Mouse (Mus musculus): ENCODE results near the gene Slc29a2.

DNA sequence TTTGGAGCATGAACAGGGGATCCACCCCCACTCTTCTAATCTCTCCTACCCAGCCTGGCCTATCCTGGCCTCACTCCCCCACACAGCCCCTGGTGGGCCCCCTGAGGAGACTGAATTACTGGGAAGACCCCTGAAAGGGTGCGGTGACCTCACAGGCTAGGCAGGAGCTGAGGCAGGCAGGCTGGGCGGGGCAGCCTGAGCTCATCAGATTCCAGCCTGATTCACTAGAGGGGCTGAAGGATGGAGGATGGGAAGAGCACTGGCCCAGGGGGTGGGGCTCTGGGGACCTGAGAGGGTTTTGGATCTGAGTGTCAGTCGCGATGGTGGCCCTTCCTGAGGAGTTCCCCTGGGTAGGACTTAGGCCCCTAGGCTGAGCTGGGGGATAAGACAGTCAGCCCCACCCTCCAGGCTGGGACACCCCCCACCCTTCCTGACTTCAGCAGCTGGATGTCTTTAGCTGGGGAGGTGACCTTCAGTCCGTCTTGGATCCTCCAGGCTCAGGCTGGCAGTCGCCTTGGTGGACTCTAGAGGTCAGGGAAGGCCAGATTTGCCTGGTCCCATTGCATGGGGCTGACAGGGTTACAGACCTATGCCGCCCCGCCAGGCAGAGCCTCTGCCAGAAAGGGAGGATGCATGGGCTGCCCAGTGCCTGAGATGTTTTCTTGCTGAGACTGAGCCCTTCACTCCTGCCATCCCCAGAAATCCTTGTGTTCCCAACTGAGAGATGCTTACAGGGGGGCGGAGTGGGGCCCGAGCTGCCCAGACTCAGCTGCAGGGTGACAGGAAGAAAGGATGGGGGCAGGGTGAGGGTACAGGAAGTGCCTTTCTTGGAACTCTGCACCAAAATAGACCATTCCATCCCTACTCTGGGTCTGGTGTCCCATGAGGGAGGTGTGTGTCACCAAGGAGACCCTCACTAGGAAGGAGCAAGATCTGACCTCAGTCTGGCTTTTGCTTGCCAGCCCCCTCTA lies 35.4 kb downstream of the Slc29a2 start:
- TF ChIP-seq CTCF (conservative IDR thresholded peaks at IDR 0.05; ENCODE audit: low read length) (no peak), NANOG (IDR thresholded peaks at IDR 0.05; ENCODE audit: borderline replicate concordance, low read length) (no peak)
